Mouse (Mus musculus) stomach, postnatal 0 days (tissue): Measurements from ENCODE around the gene Parp16.

Experiments used
- CTCF ChIP-seq: IDR thresholded peaks from 2 replicates; pipeline ENCODE4 v1.5.1; 2016; ENCODE audit warnings: antibody characterized with exemption, low read depth, mild to moderate bottlenecking, moderate library complexity
- EP300 ChIP-seq: optimal IDR thresholded peaks from 2 replicates; pipeline ENCODE3; 2016; ENCODE audit warnings: antibody characterized with exemption

- TF ChIP-seq CTCF, result peak; percentile 96
- no peak for TF ChIP-seq EP300
Observed at GRCm38 (mm10) chr9:65188599-65188998, 6.6 kb upstream of the Parp16 start.
